In genomic region chr5:33853086-33853485, GRCm38 (mm10) we compare ENCODE assay signal across 14 mouse cellular contexts. TPM values are rescaled to one million over a fixed set of nuclear protein-coding genes. Genes with fewer than 3 reads are reported as not detected.
DNase-seq lines count a peak whose midpoint lies in the region; ATAC-seq and TF ChIP-seq lines count a peak whose summit lies in the region.
"Had no signal": no experiment of that assay in that cellular context is flagged by ENCODE, and none has a peak within 500 bp of the region (broad histone marks: within the 10 kb centered on the region; RNA-seq: fewer than 3 reads in every experiment).

No protein-coding gene starts in this region.

- H3K27ac ChIP-seq in heart, adult 2 months = no peak overlapping the region
- no peak overlapping the region for H3K27ac ChIP-seq in lung, embryonic 14.5 days (ENCODE audit: low read depth)
- H3K27ac ChIP-seq: embryonic facial prominence, embryonic 10.5 days; heart, embryonic 15.5 days; hindbrain, embryonic 14.5 days; kidney, embryonic 15.5 days had no signal

- no peaks in the 10 kb centered on the region for H3K9me3 ChIP-seq in lung, embryonic 14.5 days (ENCODE audit: low read depth, low read length)
- H3K9me3 ChIP-seq in E14TG2a.4 (ENCODE audit: low read length) = no peaks in the 10 kb centered on the region
- H3K9me3 ChIP-seq: embryonic facial prominence, embryonic 10.5 days; heart, embryonic 15.5 days; kidney, embryonic 15.5 days had no signal

- no peak overlapping the region for H3K4me3 ChIP-seq in heart, adult 2 months
- H3K4me3 ChIP-seq in lung, embryonic 14.5 days (ENCODE audit: low read depth, low read length) = no peak overlapping the region
- H3K4me3 ChIP-seq in E14TG2a.4 (replicated peaks; ENCODE audit: low read length) = no peak overlapping the region
- H3K4me3 ChIP-seq: embryonic facial prominence, embryonic 10.5 days; heart, embryonic 15.5 days; kidney, embryonic 15.5 days had no signal

- no peak overlapping the region for H3K9ac ChIP-seq in heart, adult 2 months (ENCODE audit: low read depth, low read length)
- H3K9ac ChIP-seq in lung, embryonic 14.5 days = no peak overlapping the region
- H3K9ac ChIP-seq: heart, embryonic 15.5 days; hindbrain, embryonic 14.5 days; kidney, embryonic 15.5 days had no signal

- TF ChIP-seq EP300 in heart, adult 2 months (IDR thresholded peaks at IDR 0.05; ENCODE audit: insufficient read depth, low read depth, low read length) = no peak

- no peak for ATAC-seq in lung, embryonic 14.5 days (ENCODE audit: insufficient read depth)

- TF ChIP-seq POLR2A in heart, adult 2 months (IDR thresholded peaks at IDR 0.05; ENCODE audit: insufficient read depth, low read depth, low read length) = no peak

- intact Hi-C loops in heart, adult 2 months (cut with DNase I) = loop anchor here (10.0 kb wide), 1 partner anchor 102 kb away; no protein-coding TSS in a partner anchor
- intact Hi-C loops in heart, postnatal 10 days (cut with DNase I) = loop anchor here (5.0 kb wide), 1 partner anchor 104 kb away; no protein-coding TSS in a partner anchor

- H3K4me2 ChIP-seq in lung, embryonic 14.5 days = no peak overlapping the region
- H3K4me2 ChIP-seq: heart, embryonic 15.5 days; hindbrain, embryonic 14.5 days; kidney, embryonic 15.5 days had no signal

- no peaks in the 10 kb centered on the region for H3K4me1 ChIP-seq in heart, adult 2 months (ENCODE audit: control insufficient read depth, insufficient read depth, low read length)
- H3K4me1 ChIP-seq in lung, embryonic 14.5 days (ENCODE audit: insufficient read depth) = no peaks in the 10 kb centered on the region
- no peaks in the 10 kb centered on the region for H3K4me1 ChIP-seq in E14TG2a.4 (replicated peaks; ENCODE audit: low read depth, low read length)
- H3K4me1 ChIP-seq: embryonic facial prominence, embryonic 10.5 days; heart, embryonic 15.5 days; kidney, embryonic 15.5 days had no signal

- H3K27me3 ChIP-seq in heart, adult 2 months (ENCODE audit: control insufficient read depth, insufficient read depth, low read length) = no peaks in the 10 kb centered on the region
- no peaks in the 10 kb centered on the region for H3K27me3 ChIP-seq in lung, embryonic 14.5 days (ENCODE audit: insufficient read depth, low read length)
- H3K27me3 ChIP-seq in E14TG2a.4 (ENCODE audit: insufficient read depth, low read length) = no peaks in the 10 kb centered on the region
- H3K27me3 ChIP-seq: heart, embryonic 15.5 days; kidney, embryonic 15.5 days had no signal

- TF ChIP-seq CTCF in heart, adult 2 months (IDR thresholded peaks at IDR 0.05) = peak; percentile 46
- peak; percentile 46 for TF ChIP-seq CTCF in lung, embryonic 14.5 days (IDR thresholded peaks at IDR 0.05; ENCODE audit: low read depth)
- peak; percentile 68 for TF ChIP-seq CTCF in E14TG2a.4 (conservative IDR thresholded peaks at IDR 0.05; ENCODE audit: low read length)

- H3K36me3 ChIP-seq in heart, adult 2 months (ENCODE audit: control insufficient read depth, insufficient read depth, low read length) = no peaks in the 10 kb centered on the region; the same call in none of the 2 replicates
- peaks cover 62% of the 10 kb centered on the region for H3K36me3 ChIP-seq in lung, embryonic 14.5 days (ENCODE audit: insufficient read depth)
- peaks cover 23% of the 10 kb centered on the region for H3K36me3 ChIP-seq in E14TG2a.4 (ENCODE audit: insufficient read depth, low read length)

- no peak for DNase-seq in heart, adult 2 months
- DNase-seq in heart, postnatal 10 days = no peak
- DNase-seq in lung, embryonic 14.5 days = no peak
- no peak for DNase-seq in lung, postnatal 36 days
- DNase-seq in NIH3T3 (ENCODE audit: low read depth) (peak; percentile 9), MN1 (ENCODE audit: low spot score) (no peak)
- no peak for DNase-seq in urinary bladder, postnatal 10 days (ENCODE audit: low spot score)
- DNase-seq: cerebellum, adult 8-10 months; right cerebral cortex, adult 18-20 months had no signal

- WGBS in heart, adult 2 months = 96% methylated on average over 1 of the region's 1 CpGs
- WGBS in lung, embryonic 14.5 days = 94% methylated on average over 1 of the region's 1 CpGs

- H3K79me2 ChIP-seq in heart, adult 2 months (replicated peaks; ENCODE audit: control insufficient read depth, insufficient read depth, low read length) = no peaks in the 10 kb centered on the region

RNA-seq across cellular contexts. Expression of gene Nsd2, which starts 32.6 kb away (rescaled TPM):
- 10 to 100 TPM; 25.8 to 27.6 TPM for total RNA-seq in heart, adult 2 months (2021)
- polyA plus RNA-seq in heart, adult 2 months (2012; rRNA removed) = 3.0 and 5.7 TPM in 2 replicates
- 10 to 100 TPM; 54.4 to 66.9 TPM for total RNA-seq in heart, postnatal 10 days (2021)
- 70.1 and 77.4 TPM in 2 replicates for polyA plus RNA-seq in lung, embryonic 14.5 days (2014; fragmentation: Nextera tagmentation; extraction: Ambion mirVana)
